Mouse (Mus musculus) cerebellum, adult 8-10 months (tissue): ENCODE data around the gene Olfr720.

Experiments used
- DNase-seq: peaks from one replicate; pipeline ENCODE4 v3.0.0; 2022

The Olfr720 gene

DNA sequence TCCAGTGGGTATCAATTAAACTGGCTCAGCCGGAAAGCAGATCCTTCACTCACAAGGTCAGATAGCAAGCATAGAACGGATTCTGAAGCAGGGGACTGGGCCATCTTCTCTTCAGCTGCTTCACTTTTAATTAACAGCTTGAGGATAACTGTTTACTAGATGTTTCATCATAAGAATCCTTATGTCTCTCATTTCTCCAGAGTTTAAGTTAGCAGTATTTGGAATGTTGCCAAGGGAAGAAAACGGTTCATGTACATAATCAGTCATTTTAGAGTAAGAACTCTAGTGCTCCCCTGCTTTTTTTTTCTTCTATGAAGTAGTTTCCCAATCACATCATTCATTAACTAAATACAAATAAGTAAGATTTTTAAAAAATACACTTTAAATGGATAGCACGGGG is at the start of gene Olfr720:
Olfr720 (minus strand) TSS at position 101 of the 400 bp plus-strand sequence.
- no peak for DNase-seq
